Mouse (Mus musculus) embryonic facial prominence, embryonic 14.5 days (tissue): ENCODE measurements at regions not wholly inside any gene's neighbourhood (a gene's known extent, or its start where the extent isn't known, plus 50 kb on each side); places are given as distances from the start of the nearest gene placed in this dataset.

Experiments used
- ATAC-seq: fragments of 200-750 bp; cut with Nextera tagmentation; 2 replicates; pipeline ENCODE4 v1.8.0; 2017; ENCODE audit warnings: low read depth, moderate number of reproducible peaks, moderate TSS enrichment
- DNase-seq: peaks from one replicate; pipeline ENCODE4 v3.0.0-alpha.2; 2015; ENCODE audit warnings: low spot score
- H3K27ac ChIP-seq: fragments of 300-500 bp; sonication (generic); replicated peaks from 2 replicates; pipeline ENCODE4 v1.5.1; 2014; ENCODE audit warnings: low read depth, mild to moderate bottlenecking, low read length, moderate library complexity
- H3K27me3 ChIP-seq: fragments of 300-500 bp; sonication (generic); replicated peaks from 2 replicates; pipeline ENCODE4 v1.6.1; 2014; ENCODE audit warnings: low read length; ENCODE audit not compliant: control insufficient read depth, insufficient read depth
- H3K36me3 ChIP-seq: fragments of 300-500 bp; sonication (generic); 2 replicates; pipeline ENCODE4 v1.6.1; 2014; ENCODE audit warnings: low read length, mixed read lengths; ENCODE audit not compliant: control insufficient read depth, insufficient read depth
- H3K4me1 ChIP-seq: fragments of 300-500 bp; sonication (generic); 2 replicates; pipeline ENCODE4 v1.6.1; 2014; ENCODE audit warnings: antibody characterized with exemption, low read length; ENCODE audit not compliant: control insufficient read depth, insufficient read depth
- H3K4me2 ChIP-seq: fragments of 300-500 bp; sonication (generic); 2 replicates; pipeline ENCODE4 v1.6.1; 2014; ENCODE audit warnings: low read depth, mild to moderate bottlenecking, low read length, moderate library complexity, mixed read lengths
- H3K4me3 ChIP-seq: fragments of 300-500 bp; sonication (generic); 2 replicates; pipeline ENCODE4 v1.5.1; 2014; ENCODE audit warnings: low read depth, mild to moderate bottlenecking, low read length
- H3K9ac ChIP-seq: fragments of 300-500 bp; sonication (generic); 2 replicates; pipeline ENCODE4 v1.6.1; 2014; ENCODE audit warnings: low read depth, mild to moderate bottlenecking, low read length, moderate library complexity, mixed read lengths
- H3K9me3 ChIP-seq: fragments of 300-500 bp; sonication (generic); 2 replicates; pipeline ENCODE4 v1.6.1; 2016; ENCODE audit warnings: low read length; ENCODE audit not compliant: control insufficient read depth
- WGBS: fragments of 180-500 bp; shearing (Covaris S2); extraction: QIAGEN DNeasy Blood & Tissue Kit; methylation state at CpG from one replicate; pipeline ENCODE4 v1.1.7; 2014; 5-methylcytosine and 5-hydroxymethylcytosine counted together

GRCm38 (mm10) chr3:8035091-8035729, 1415.0 kb upstream of the 1700008P02Rik start:
- 57% methylated on average over 14 of the region's 14 CpGs for WGBS
- no peaks in the 10 kb centered on the region for H3K36me3 ChIP-seq

GRCm38 (mm10) chr3:8026325-8027017, 1406.2 kb upstream of the 1700008P02Rik start:
- H3K4me2 ChIP-seq = no peak overlapping the region
- no peaks in the 10 kb centered on the region for H3K9me3 ChIP-seq
- H3K9ac ChIP-seq = no peak overlapping the region
- H3K4me3 ChIP-seq = no peak overlapping the region
- no peaks in the 10 kb centered on the region for H3K36me3 ChIP-seq
- no peak for ATAC-seq
- no peak overlapping the region for H3K27ac ChIP-seq
- peak; percentile 0 for DNase-seq
- 59% methylated on average over 4 of the region's 4 CpGs for WGBS
- no peaks in the 10 kb centered on the region for H3K27me3 ChIP-seq
- H3K4me1 ChIP-seq = no peaks in the 10 kb centered on the region

More at GRCm38 (mm10) chr3:8035091-8035729, 1415.0 kb upstream of the 1700008P02Rik start:
- Histone ChIP-seq H3K4me3 (no peak overlapping the region), H3K4me1 (peaks cover 6% of the 10 kb centered on the region; the same call in 1 of the 2 replicates), H3K4me2 (no peak overlapping the region), H3K27me3 (no peaks in the 10 kb centered on the region; the same call in 1 of the 2 replicates), H3K9ac (no peak overlapping the region), H3K9me3 (no peaks in the 10 kb centered on the region), H3K27ac (no peak overlapping the region)
- DNase-seq (peak; percentile 13), ATAC-seq (no peak)

GRCm38 (mm10) chr3:8022654-8023053, 1402.4 kb upstream of the 1700008P02Rik start:
- Histone ChIP-seq H3K4me3 (no peak overlapping the region), H3K4me2 (no peak overlapping the region), H3K27ac (no peak overlapping the region), H3K9ac (no peak overlapping the region), H3K27me3 (no peaks in the 10 kb centered on the region), H3K36me3 (no peaks in the 10 kb centered on the region), H3K9me3 (0 out of 2 replicates have a peak, but pooled peaks cover 8% of the 10 kb centered on the region), H3K4me1 (no peaks in the 10 kb centered on the region)
- DNase-seq (no peak), ATAC-seq (no peak)
- 86% methylated on average over 10 of the region's 10 CpGs for WGBS

- Histone ChIP-seq H3K4me3 (no peak overlapping the region), H3K4me1 (no peaks in the 10 kb centered on the region), H3K9ac (no peak overlapping the region), H3K9me3 (0 out of 2 replicates have a peak, but pooled peaks cover 8% of the 10 kb centered on the region), H3K4me2 (no peak overlapping the region), H3K27ac (no peak overlapping the region), H3K36me3 (no peaks in the 10 kb centered on the region), H3K27me3 (no peaks in the 10 kb centered on the region)
- DNase-seq (no peak), ATAC-seq (no peak)
- 91% methylated on average over 3 of the region's 3 CpGs for WGBS
Measured at GRCm38 (mm10) chr3:8017489-8017888, 1397.2 kb upstream of the 1700008P02Rik start.

- H3K4me2 ChIP-seq = no peak overlapping the region
- H3K9ac ChIP-seq = no peak overlapping the region
- H3K4me1 ChIP-seq = no peaks in the 10 kb centered on the region
- DNase-seq (peak; percentile 19), ATAC-seq (peak; percentile 68)
- H3K9me3 ChIP-seq = 0 out of 2 replicates have a peak, but pooled peaks cover 8% of the 10 kb centered on the region
- no peak overlapping the region for H3K27ac ChIP-seq
- H3K36me3 ChIP-seq = no peaks in the 10 kb centered on the region
- no peaks in the 10 kb centered on the region for H3K27me3 ChIP-seq
- H3K4me3 ChIP-seq = no peak overlapping the region
Measured at GRCm38 (mm10) chr3:8016945-8017344, 1396.7 kb upstream of the 1700008P02Rik start.

GRCm38 (mm10) chr3:8009966-8010365, 1389.7 kb upstream of the 1700008P02Rik start:
- no peak overlapping the region for H3K4me2 ChIP-seq
- no peaks in the 10 kb centered on the region for H3K4me1 ChIP-seq
- H3K27ac ChIP-seq = no peak overlapping the region
- WGBS = 78% methylated on average over 4 of the region's 4 CpGs
- no peaks in the 10 kb centered on the region for H3K36me3 ChIP-seq
- no peak for ATAC-seq
- H3K27me3 ChIP-seq = no peaks in the 10 kb centered on the region
- no peak overlapping the region for H3K4me3 ChIP-seq
- no peak for DNase-seq
- no peaks in the 10 kb centered on the region for H3K9me3 ChIP-seq
- no peak overlapping the region for H3K9ac ChIP-seq

- Histone ChIP-seq H3K4me1 (no peaks in the 10 kb centered on the region), H3K27me3 (no peaks in the 10 kb centered on the region), H3K36me3 (no peaks in the 10 kb centered on the region), H3K27ac (no peak overlapping the region), H3K9ac (no peak overlapping the region), H3K4me2 (peak overlapping the region; percentile 20), H3K9me3 (no peaks in the 10 kb centered on the region), H3K4me3 (no peak overlapping the region)
- 53% methylated on average over 10 of the region's 10 CpGs for WGBS
- DNase-seq (peak; percentile 48), ATAC-seq (peak; percentile 80)
Measured at GRCm38 (mm10) chr3:8006708-8007395, 1386.6 kb upstream of the 1700008P02Rik start.

- no peaks in the 10 kb centered on the region for H3K4me1 ChIP-seq
- no peak overlapping the region for H3K4me2 ChIP-seq
- no peaks in the 10 kb centered on the region for H3K27me3 ChIP-seq
- no peak overlapping the region for H3K4me3 ChIP-seq
- 65% methylated on average over 5 of the region's 5 CpGs for WGBS
- no peak overlapping the region for H3K9ac ChIP-seq
- no peaks in the 10 kb centered on the region for H3K36me3 ChIP-seq
- no peak for DNase-seq
- no peaks in the 10 kb centered on the region for H3K9me3 ChIP-seq
- H3K27ac ChIP-seq = no peak overlapping the region
- no peak; the same call in 1 of the 2 replicates for ATAC-seq
Measured at GRCm38 (mm10) chr3:8006273-8006672, 1386.0 kb upstream of the 1700008P02Rik start.
